Mouse (Mus musculus) liver, embryonic 14.5 days (tissue): ENCODE data around the gene Nup153. TPM values are rescaled to one million over a fixed set of nuclear protein-coding genes. Genes with fewer than 3 reads are reported as not detected.

ENCODE experiments used
- ATAC-seq: fragments of 200-750 bp; cut with Nextera tagmentation; 2 replicates; pipeline ENCODE4 v1.8.0; 2017; ENCODE audit warnings: moderate number of reproducible peaks, mild to moderate bottlenecking, moderate library complexity; ENCODE audit not compliant: insufficient read depth
- DNase-seq, 3 experiments: peaks; one replicate each; pipeline ENCODE4 v3.0.0-alpha.2; 2012 to 2013; ENCODE audit warnings: low read depth in 3 of 3, low spot score in 3 of 3
- H3K27ac ChIP-seq: fragments of 300-500 bp; sonication (generic); 2 replicates; pipeline ENCODE4 v1.5.1; 2014; ENCODE audit warnings: moderate library complexity, mild to moderate bottlenecking, control low read depth, inconsistent platforms
- H3K27me3 ChIP-seq: fragments of 300-500 bp; sonication (generic); 2 replicates; pipeline ENCODE4 v1.6.1; 2014; ENCODE audit warnings: mild to moderate bottlenecking, low read length, moderate library complexity; ENCODE audit not compliant: control insufficient read depth, insufficient read depth
- H3K36me3 ChIP-seq: fragments of 300-500 bp; sonication (generic); replicated peaks from 2 replicates; pipeline ENCODE4 v1.6.1; 2014; ENCODE audit warnings: low read depth; ENCODE audit not compliant: control insufficient read depth, insufficient read depth
- H3K4me1 ChIP-seq, 2 experiments: fragments of 200-500 bp in 1 of 2; fragments of 300-500 bp in 1 of 2; sonication (generic) in 1 of 2; replicated peaks; 2 replicates each; pipeline ENCODE4 v1.6.1; 2012 to 2014; ENCODE audit warnings: antibody characterized with exemption in 1 of 2, inconsistent platforms in 1 of 2, low read length in 1 of 2; ENCODE audit not compliant: control insufficient read depth in 2 of 2, insufficient read depth in 2 of 2
- H3K4me2 ChIP-seq: fragments of 300-500 bp; sonication (generic); 2 replicates; pipeline ENCODE4 v1.6.1; 2014; ENCODE audit warnings: low read depth, mild to moderate bottlenecking, control low read depth, moderate library complexity
- H3K4me3 ChIP-seq, 2 experiments: fragments of 200-500 bp in 1 of 2; fragments of 300-500 bp in 1 of 2; sonication (generic) in 1 of 2; 2 replicates each; pipeline ENCODE4 v1.5.1; 2012 to 2014; ENCODE audit warnings: low read depth in 2 of 2, low read length in 2 of 2, mild to moderate bottlenecking in 2 of 2, control low read depth in 1 of 2, inconsistent platforms in 1 of 2, moderate library complexity in 1 of 2; ENCODE audit not compliant: insufficient read depth in 1 of 2
- H3K9ac ChIP-seq: fragments of 300-500 bp; sonication (generic); replicated peaks from 2 replicates; pipeline ENCODE4 v1.6.1; 2014; ENCODE audit warnings: mild to moderate bottlenecking, control low read depth, moderate library complexity
- H3K9me3 ChIP-seq: fragments of 300-500 bp; sonication (generic); 2 replicates; pipeline ENCODE4 v1.6.1; 2016; ENCODE audit warnings: low read length, mixed read lengths; ENCODE audit not compliant: control insufficient read depth
- CTCF ChIP-seq: IDR thresholded peaks from 2 replicates; pipeline ENCODE4 v1.5.1; 2016; ENCODE audit warnings: antibody characterized with exemption, low read depth, control low read depth
- EP300 ChIP-seq: IDR thresholded peaks from 2 replicates; pipeline ENCODE4 v1.6.1; 2016; ENCODE audit warnings: antibody characterized with exemption, low read depth
- WGBS: fragments of 180-500 bp; shearing (Covaris S2); extraction: QIAGEN DNeasy Blood & Tissue Kit; methylation state at CpG from one replicate; pipeline ENCODE4 v1.1.7; 2014; ENCODE audit not compliant: insufficient replicate concordance; 5-methylcytosine and 5-hydroxymethylcytosine counted together
- polyA plus RNA-seq, 2 experiments: library from polyadenylated mRNA; depleted of rRNA in 1 of 2; stranded (reverse) in 1 of 2; unstranded in 1 of 2; fragments of >200 nt; fragmentation: Nextera tagmentation in 1 of 2; extraction: Ambion mirVana in 1 of 2; gene quantifications; 2 replicates each; pipeline versions ENCODE4 v1.2.1 to v1.2.3; 2012 to 2014

The Nup153 gene
- polyA plus RNA-seq, 2 experiments, result 21.6 to 37.9 TPM

DNA sequence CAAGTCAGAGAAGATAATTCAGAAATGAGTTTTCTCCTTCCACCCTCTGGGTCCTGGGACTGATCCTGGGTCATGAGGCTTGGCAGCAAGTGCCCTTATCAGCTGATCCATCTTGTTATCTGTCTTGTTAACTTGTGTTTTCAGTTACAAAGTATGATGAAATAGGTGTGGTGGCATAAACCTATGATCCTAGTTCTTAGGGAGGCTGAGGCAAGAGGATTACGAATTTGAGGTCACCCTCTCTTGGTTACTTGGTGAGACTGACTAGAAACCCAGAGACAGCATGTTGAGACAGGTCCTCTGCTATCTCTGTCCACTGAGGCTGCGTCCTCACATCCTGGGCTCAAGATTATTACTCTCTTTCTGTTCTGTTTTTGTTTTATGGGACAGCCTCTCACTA lies 37.6 kb upstream of the Nup153 start:
- no peak for TF ChIP-seq CTCF
- no peak for TF ChIP-seq EP300
- Histone ChIP-seq H3K27me3 (no peaks in the 10 kb centered on the region), H3K4me1 (no peaks in the 10 kb centered on the region), H3K4me3 (no peak overlapping the region), H3K36me3 (no peaks in the 10 kb centered on the region), H3K4me2 (no peak overlapping the region), H3K9ac (no peak overlapping the region), H3K9me3 (no peaks in the 10 kb centered on the region), H3K27ac (no peak overlapping the region)
- ATAC-seq, result no peak
- DNase-seq, result no peak
- 68% methylated on average over 2 of the region's 2 CpGs for WGBS

DNA sequence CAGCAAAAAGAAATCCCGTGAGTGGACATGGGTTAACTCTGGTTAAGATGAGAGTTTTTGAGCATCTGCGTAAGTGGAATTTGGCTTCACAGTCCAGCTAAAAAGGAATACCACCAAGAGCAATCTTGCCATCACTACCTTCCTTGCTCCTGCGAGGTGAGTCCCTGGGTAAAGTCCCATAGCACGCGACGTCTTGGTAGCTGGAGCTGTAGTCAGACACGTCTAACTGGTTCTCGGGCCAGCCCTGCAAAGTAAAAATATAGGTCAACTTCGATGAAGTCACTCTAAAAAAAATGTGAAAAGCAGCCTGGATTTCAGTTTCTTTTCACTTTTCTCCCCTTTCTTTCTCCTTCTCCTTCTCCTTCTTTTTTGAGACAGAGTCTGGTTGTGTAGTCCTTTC lies 35.5 kb upstream of the Nup153 start:
- no peaks in the 10 kb centered on the region for H3K4me1 ChIP-seq
- H3K4me3 ChIP-seq, result no peak overlapping the region
- no peak overlapping the region for H3K9ac ChIP-seq
- ATAC-seq (no peak), DNase-seq (no peak)
- no peaks in the 10 kb centered on the region for H3K9me3 ChIP-seq
- H3K27me3 ChIP-seq, result no peaks in the 10 kb centered on the region
- no peak overlapping the region for H3K4me2 ChIP-seq
- H3K27ac ChIP-seq, result no peak overlapping the region
- 81% methylated on average over 9 of the region's 9 CpGs for WGBS
- TF ChIP-seq EP300 (no peak), CTCF (no peak)
- H3K36me3 ChIP-seq, result no peaks in the 10 kb centered on the region

DNA sequence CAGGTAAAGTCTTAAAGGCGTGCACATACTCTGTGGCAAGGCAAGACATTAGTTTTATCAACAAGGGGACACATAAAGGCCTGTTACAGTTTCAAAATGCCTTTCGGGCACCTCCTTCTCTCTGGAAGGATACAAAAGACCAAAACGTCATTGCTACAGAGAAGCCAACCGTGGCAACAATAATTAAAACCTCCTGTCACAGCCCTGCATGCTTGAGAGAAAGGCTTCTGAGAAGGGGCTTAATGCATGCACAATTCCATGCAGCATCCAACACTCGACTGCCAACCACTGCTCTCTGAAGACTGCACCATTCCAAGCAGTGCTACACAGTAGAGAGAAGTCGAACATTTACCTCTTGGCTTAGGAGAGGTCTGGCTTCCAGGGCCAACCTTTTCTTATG lies 33.2 kb upstream of the Nup153 start:
- H3K9ac ChIP-seq, result no peak overlapping the region
- no peak overlapping the region for H3K4me3 ChIP-seq
- 68% methylated on average over 6 of the region's 6 CpGs for WGBS
- H3K27ac ChIP-seq, result no peak overlapping the region
- no peak overlapping the region for H3K4me2 ChIP-seq
- H3K36me3 ChIP-seq, result no peaks in the 10 kb centered on the region
- DNase-seq (no peak), ATAC-seq (no peak)
- no peaks in the 10 kb centered on the region for H3K9me3 ChIP-seq
- H3K4me1 ChIP-seq, result no peaks in the 10 kb centered on the region
- no peak for TF ChIP-seq CTCF
- no peak for TF ChIP-seq EP300
- H3K27me3 ChIP-seq, result no peaks in the 10 kb centered on the region

DNA sequence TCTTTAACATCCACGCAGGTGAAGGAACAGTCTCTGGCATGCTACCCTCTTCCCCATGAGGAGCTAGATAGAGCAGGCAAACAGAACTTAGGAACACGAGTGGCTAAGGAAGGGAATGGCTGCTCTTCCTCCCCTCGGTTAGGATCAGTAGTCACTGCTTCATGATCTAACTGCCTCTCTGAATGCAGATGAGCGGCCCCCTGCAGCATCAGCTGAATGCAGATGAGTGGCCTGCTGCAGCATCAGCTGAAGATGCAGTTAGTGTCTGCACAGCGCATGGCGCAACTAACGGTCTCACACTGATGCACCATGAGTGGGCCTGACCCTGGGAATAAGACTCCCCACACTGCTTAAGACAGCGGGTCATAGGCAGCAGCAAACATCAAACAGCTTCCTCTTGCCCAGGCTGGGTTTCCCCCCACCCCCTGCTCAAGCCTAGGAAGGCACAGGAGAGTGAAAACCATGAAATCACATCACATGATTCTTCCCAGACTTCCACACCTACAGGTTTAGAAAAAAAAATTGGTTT lies 31.6 kb upstream of the Nup153 start:
- 74% methylated on average over 8 of the region's 8 CpGs for whole genome bisulfite sequencing
- H3K9ac ChIP-seq, result no peak overlapping the region
- H3K36me3 ChIP-seq, result no peaks in the 10 kb centered on the region
- H3K4me3 ChIP-seq, result no peak overlapping the region
- H3K4me1 ChIP-seq, result no peaks in the 10 kb centered on the region
- H3K4me2 ChIP-seq, result no peak overlapping the region
- no peaks in the 10 kb centered on the region for H3K9me3 ChIP-seq
- ATAC-seq (no peak), DNase-seq (no peak)
- no peak overlapping the region for H3K27ac ChIP-seq
- no peak for TF ChIP-seq EP300
- TF ChIP-seq CTCF, result no peak
- no peaks in the 10 kb centered on the region for H3K27me3 ChIP-seq

DNA sequence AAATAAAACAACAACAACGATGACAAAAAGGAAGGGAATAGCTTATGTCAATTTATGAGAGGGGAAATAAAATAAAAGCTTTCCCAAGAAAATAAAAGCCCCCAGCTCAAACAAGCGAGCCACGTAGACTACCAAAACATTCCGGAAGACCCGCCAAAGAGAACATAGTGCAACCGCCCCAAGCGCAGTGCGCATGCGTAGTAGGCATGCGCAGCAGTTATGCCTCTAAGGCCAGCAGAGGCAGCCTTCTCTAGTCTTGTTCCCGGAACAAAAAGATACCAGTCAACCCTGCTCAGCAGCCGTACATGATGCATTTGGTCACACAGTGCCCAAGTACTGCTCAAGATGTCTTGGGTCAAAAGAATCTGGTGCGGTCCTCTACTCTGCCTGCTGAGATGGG lies 30.9 kb upstream of the Nup153 start:
- no peak overlapping the region for H3K4me2 ChIP-seq
- TF ChIP-seq CTCF (no peak), EP300 (no peak)
- no peak for ATAC-seq
- H3K36me3 ChIP-seq, result no peaks in the 10 kb centered on the region
- WGBS, result 87% methylated on average over 13 of the region's 13 CpGs
- H3K27me3 ChIP-seq, result no peaks in the 10 kb centered on the region
- no peaks in the 10 kb centered on the region for H3K9me3 ChIP-seq
- no peak overlapping the region for H3K27ac ChIP-seq
- no peak overlapping the region for H3K4me3 ChIP-seq
- H3K9ac ChIP-seq, result no peak overlapping the region
- no peak for DNase-seq
- no peaks in the 10 kb centered on the region for H3K4me1 ChIP-seq
